Comparison of ENCODE assay signal across 19 mouse cellular contexts in the genomic region with DNA sequence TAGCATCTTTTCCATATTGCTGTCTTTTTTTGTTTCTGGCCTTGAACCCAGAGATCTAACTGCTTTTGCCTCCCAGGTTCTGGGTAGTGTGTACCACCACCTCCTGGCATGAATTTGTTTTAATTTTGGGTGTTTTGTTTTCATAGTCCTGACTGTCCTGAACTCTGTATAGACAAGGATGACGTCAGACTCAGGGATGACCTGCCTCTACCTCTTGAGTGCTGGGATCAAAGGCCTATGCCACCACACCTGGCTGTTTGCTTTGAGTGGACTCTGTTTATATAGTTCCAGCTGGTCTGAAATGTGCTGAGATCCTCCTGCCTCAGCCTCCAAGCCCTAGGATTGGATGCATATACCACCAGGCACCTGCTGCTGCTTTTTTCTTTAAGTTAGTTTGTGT.
"Had no signal": no experiment of that assay in that cellular context is flagged by ENCODE, and none has a peak within 500 bp of the region (broad histone marks: within the 10 kb centered on the region; RNA-seq: fewer than 3 reads in every experiment).

No protein-coding gene starts in this region.

- H3K27me3 ChIP-seq: limb, embryonic 12.5 days; limb, embryonic 15.5 days; liver, embryonic 15.5 days; midbrain, embryonic 13.5 days; neural tube, embryonic 13.5 days had no signal

- ATAC-seq: inflammation-experienced regulatory T-cells, adult 6 months; lung, postnatal 0 days; midbrain, embryonic 13.5 days had no signal

- H3K9ac ChIP-seq: limb, embryonic 12.5 days; limb, embryonic 15.5 days; liver, embryonic 15.5 days; lung, embryonic 14.5 days; midbrain, embryonic 13.5 days; neural tube, embryonic 13.5 days had no signal

- H3K27ac ChIP-seq: limb, embryonic 12.5 days; limb, embryonic 15.5 days; liver, embryonic 15.5 days; macrophage; midbrain, embryonic 13.5 days; neural tube, embryonic 13.5 days; stomach, postnatal 0 days had no signal

- H3K9me3 ChIP-seq: limb, embryonic 12.5 days; limb, embryonic 15.5 days; liver, embryonic 15.5 days; midbrain, embryonic 13.5 days; neural tube, embryonic 13.5 days had no signal

- H3K4me2 ChIP-seq: limb, embryonic 12.5 days; limb, embryonic 15.5 days; liver, embryonic 15.5 days; lung, embryonic 14.5 days; midbrain, embryonic 13.5 days; neural tube, embryonic 13.5 days had no signal

- DNase-seq: kidney, adult 18-20 months; kidney, adult 9 months; kidney, postnatal 14 days; kidney, postnatal 4 days; left cerebral cortex, postnatal 4 days; lung, embryonic 14.5 days; thymus, adult 2 months; thymus, postnatal 14 days; thymus, postnatal 4 days had no signal

- H3K4me1 ChIP-seq: limb, embryonic 12.5 days; limb, embryonic 15.5 days; midbrain, embryonic 13.5 days had no signal

- H3K4me3 ChIP-seq: limb, embryonic 12.5 days; limb, embryonic 15.5 days; liver, embryonic 15.5 days; midbrain, embryonic 13.5 days; myocyte; neural tube, embryonic 13.5 days had no signal
